Mouse (Mus musculus) thymus, adult 2 months (tissue): Measurements from ENCODE around the gene Zfp592. TPM values are rescaled to one million over a fixed set of nuclear protein-coding genes. Genes with fewer than 3 reads are reported as not detected.

ENCODE experiments used
- DNase-seq: peaks from one replicate; pipeline ENCODE4 v3.0.0; 2021
- H3K27ac ChIP-seq: fragments of 200-500 bp; 2 replicates; pipeline ENCODE4 v1.5.1; 2012; ENCODE audit warnings: low read length, control low read depth; ENCODE audit not compliant: control insufficient read depth, insufficient read depth
- H3K27me3 ChIP-seq: fragments of 200-500 bp; 2 replicates; pipeline ENCODE4 v1.6.1; 2012; ENCODE audit warnings: mild to moderate bottlenecking, low read length, moderate library complexity, mixed read lengths; ENCODE audit not compliant: control insufficient read depth, insufficient read depth
- H3K36me3 ChIP-seq: fragments of 200-500 bp; 2 replicates; pipeline ENCODE4 v1.6.1; 2012; ENCODE audit warnings: mild to moderate bottlenecking, low read length, moderate library complexity; ENCODE audit not compliant: control insufficient read depth, insufficient read depth
- H3K4me1 ChIP-seq: fragments of 200-500 bp; replicated peaks from 2 replicates; pipeline ENCODE4 v1.6.1; 2012; ENCODE audit warnings: low read length; ENCODE audit not compliant: control insufficient read depth, insufficient read depth
- H3K4me3 ChIP-seq: fragments of 200-500 bp; 2 replicates; pipeline ENCODE4 v1.5.1; 2012; ENCODE audit warnings: mild to moderate bottlenecking, low read length, control low read depth, moderate library complexity; ENCODE audit not compliant: control insufficient read depth, insufficient read depth
- CTCF ChIP-seq: fragments of 200-500 bp; IDR thresholded peaks from 2 replicates; pipeline ENCODE4 v1.5.1; 2012; ENCODE audit warnings: mild to moderate bottlenecking, control low read depth, low read length, moderate library complexity, borderline replicate concordance; ENCODE audit not compliant: control insufficient read depth, poor library complexity, insufficient read depth; ENCODE audit errors: extremely low read depth
- POLR2A ChIP-seq: fragments of 200-500 bp; IDR thresholded peaks from 2 replicates; pipeline ENCODE4 v1.6.1; 2012; ENCODE audit warnings: mild to moderate bottlenecking, low read length, control low read depth, moderate library complexity; ENCODE audit not compliant: control insufficient read depth, poor library complexity, insufficient read depth; ENCODE audit errors: extremely low read depth
- WGBS: fragments of 180-500 bp; shearing (Covaris S2); methylation state at CpG from one replicate; pipeline ENCODE4 v1.1.7; 2018; 5-methylcytosine and 5-hydroxymethylcytosine counted together
- polyA plus RNA-seq: library from polyadenylated mRNA; depleted of rRNA; stranded (reverse); fragments of >200 nt; gene quantifications from 2 replicates; pipeline ENCODE4 v1.2.3, GENCODE M21; 2012

Zfp592 gene
- polyA plus RNA-seq, 1 experiment: 45.0 TPM

DNA sequence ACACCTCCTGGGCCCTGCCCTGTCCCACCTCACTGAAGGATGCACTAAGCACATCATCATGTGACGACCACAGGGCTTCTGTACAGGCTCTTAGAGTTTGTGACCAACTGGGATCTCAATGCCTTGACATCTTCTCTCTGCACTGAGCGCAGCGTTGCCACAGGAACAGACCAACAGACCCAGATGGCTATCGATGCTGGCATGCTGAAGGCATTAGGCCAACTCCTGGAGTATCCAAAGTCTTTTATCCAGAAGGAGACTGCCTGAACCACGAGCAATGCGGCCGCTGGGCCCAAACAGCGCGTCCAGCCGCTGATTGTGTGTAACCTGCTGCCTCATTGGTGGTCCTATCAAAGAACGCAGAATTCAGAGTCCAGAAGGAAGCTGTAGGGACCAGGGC, 12.9 kb upstream of the Zfp592 start:
- H3K27me3 ChIP-seq: no peaks in the 10 kb centered on the region
- no peak overlapping the region for H3K4me3 ChIP-seq
- TF ChIP-seq POLR2A (no peak), CTCF (no peak)
- no peaks in the 10 kb centered on the region for H3K36me3 ChIP-seq
- no peak for DNase-seq
- no peak overlapping the region for H3K27ac ChIP-seq
- 96% methylated on average over 11 of the region's 11 CpGs for WGBS
- no peaks in the 10 kb centered on the region for H3K4me1 ChIP-seq

DNA sequence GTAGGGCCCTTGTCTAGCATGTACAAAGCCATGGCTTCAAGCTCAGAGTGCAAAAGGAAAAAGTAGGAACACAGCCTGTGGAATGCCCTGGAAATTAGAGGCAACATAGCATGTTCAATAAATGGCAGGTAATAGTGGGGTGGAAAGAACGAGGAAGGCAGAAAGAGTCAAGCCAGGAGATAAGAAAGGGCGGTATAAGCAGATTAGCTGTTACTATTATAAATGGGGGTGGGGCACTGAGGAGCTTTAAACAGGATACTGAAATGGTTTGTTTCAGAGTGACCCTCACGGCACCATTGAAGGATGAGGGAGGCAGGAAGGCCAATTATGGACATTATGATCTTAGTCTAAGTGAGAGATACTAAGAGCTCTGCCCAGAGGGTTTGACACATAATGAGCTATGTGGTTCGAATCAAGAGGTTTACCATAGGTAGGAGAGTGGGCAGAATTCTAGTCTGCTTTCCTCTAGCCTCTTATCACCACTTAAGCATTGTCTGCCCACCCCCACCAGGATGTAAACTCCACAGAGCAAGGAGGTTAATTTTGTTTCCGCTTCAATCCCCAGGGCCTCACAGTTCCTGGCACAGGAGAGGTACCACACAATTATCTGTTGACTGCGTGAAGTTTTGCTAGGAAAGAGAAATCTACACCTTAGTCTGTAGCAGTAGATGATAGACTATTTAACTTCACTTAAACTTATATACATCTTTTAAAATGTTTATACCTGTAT, 6.9 kb upstream of the Zfp592 start:
- H3K27ac ChIP-seq: no peak overlapping the region
- H3K27me3 ChIP-seq: no peaks in the 10 kb centered on the region
- 71% methylated on average over 6 of the region's 6 CpGs for WGBS
- no peaks in the 10 kb centered on the region for H3K4me1 ChIP-seq
- H3K4me3 ChIP-seq: no peak overlapping the region
- DNase-seq: no peak
- TF ChIP-seq POLR2A: no peak
- no peak for TF ChIP-seq CTCF
- H3K36me3 ChIP-seq: no peaks in the 10 kb centered on the region

DNA sequence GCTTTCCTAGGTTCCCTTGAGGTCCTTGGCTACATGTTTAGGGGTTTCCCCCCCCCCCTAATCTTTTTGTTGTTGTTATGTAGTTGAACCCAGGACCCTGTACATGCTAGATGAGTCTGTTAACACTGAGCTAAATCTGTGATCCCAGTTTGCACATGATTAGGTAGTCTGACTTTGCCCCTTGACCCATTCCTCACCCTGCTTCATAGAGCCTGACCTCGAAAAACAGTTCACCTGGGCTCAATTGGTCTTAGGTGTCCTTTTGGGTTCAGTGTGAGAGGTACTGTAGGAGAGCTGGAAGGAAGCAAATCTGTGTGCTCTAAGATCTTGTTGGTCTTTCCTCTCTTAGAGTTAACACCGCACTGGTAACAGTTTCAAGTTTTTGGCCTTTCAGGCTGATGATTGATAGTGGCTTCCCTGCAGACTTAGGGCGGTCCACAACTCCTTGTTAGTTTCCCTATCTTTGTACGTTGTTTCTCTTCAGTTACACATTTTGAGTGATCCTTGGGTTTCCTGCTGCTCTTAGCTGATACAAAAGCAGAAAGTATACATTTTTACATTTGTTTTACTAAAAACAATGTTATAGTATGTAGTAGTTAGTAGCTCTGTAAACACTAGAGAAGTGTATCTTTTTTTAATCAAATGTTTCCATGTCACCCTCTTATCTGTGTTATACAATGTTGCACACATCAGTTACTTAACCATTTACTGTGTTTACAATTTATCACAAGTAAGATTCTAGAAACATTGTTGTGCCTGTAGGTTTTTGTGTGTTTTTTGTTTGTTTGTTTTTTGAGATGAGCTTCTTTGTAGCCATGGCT, 5.5 kb upstream of the Zfp592 start:
- H3K27ac ChIP-seq: no peak overlapping the region
- no peaks in the 10 kb centered on the region for H3K27me3 ChIP-seq
- whole genome bisulfite sequencing: 89% methylated on average over 4 of the region's 4 CpGs

GRCm38 (mm10) chr7:80990276-80990675, 3.2 kb upstream of the Zfp592 start:
- no peak for DNase-seq
- TF ChIP-seq CTCF: no peak
- no peak for TF ChIP-seq POLR2A
- Histone ChIP-seq H3K4me1 (peaks cover 8% of the 10 kb centered on the region), H3K27ac (no peak overlapping the region), H3K27me3 (no peaks in the 10 kb centered on the region), H3K4me3 (no peak overlapping the region), H3K36me3 (no peaks in the 10 kb centered on the region)
- 89% methylated on average over 6 of the region's 6 CpGs for WGBS

More for the DNA sequence above, 5.5 kb upstream of the Zfp592 start:
- no peaks in the 10 kb centered on the region for H3K36me3 ChIP-seq
- no peak for DNase-seq
- TF ChIP-seq POLR2A (no peak), CTCF (no peak)
- H3K4me1 ChIP-seq: peaks cover 5% of the 10 kb centered on the region
- no peak overlapping the region for H3K4me3 ChIP-seq

DNA sequence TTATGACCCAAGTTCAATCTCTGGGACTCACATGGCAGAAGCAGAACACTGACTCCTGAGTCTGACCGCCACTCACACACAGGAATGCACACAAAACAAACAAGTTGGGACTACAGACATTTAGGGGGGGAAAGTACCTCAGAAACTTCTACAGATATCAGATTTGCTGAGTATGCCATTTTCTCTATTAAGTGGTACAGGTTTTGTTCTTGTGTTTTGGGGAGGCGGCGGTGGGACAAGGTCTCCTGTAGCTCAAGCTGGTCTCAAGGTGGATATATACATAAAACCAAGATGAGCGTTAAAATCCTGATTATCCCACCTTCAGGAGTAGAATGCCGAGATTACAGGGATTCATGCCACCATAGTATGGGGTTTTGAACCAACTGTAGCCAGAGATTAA, 1.9 kb upstream of the Zfp592 start:
- Histone ChIP-seq H3K27ac (no peak overlapping the region), H3K27me3 (no peaks in the 10 kb centered on the region), H3K4me3 (no peak overlapping the region), H3K36me3 (no peaks in the 10 kb centered on the region), H3K4me1 (peaks cover 10% of the 10 kb centered on the region)
- no peak for TF ChIP-seq POLR2A
- no peak for TF ChIP-seq CTCF
- no peak for DNase-seq
- 98% methylated on average over 5 of the region's 5 CpGs for WGBS

- TF ChIP-seq CTCF (no peak), POLR2A (no peak)
- DNase-seq: no peak
- no peaks in the 10 kb centered on the region for H3K27me3 ChIP-seq
- H3K4me1 ChIP-seq: peaks cover 10% of the 10 kb centered on the region
- no peak overlapping the region for H3K4me3 ChIP-seq
- no peak overlapping the region for H3K27ac ChIP-seq
- 78% methylated on average over 6 of the region's 6 CpGs for WGBS
- H3K36me3 ChIP-seq: no peaks in the 10 kb centered on the region
Observed at GRCm38 (mm10) chr7:80992063-80992462, 1.4 kb upstream of the Zfp592 start.
